Mouse (Mus musculus) stomach, embryonic 14.5 days (tissue): ENCODE measurements around the gene Ift22. TPM values are rescaled to one million over a fixed set of nuclear protein-coding genes. Genes with fewer than 3 reads are reported as not detected.
"Not testable (repeated sequence)": the region's sequence is repeated elsewhere in the genome, so short reads cannot be mapped to it uniquely, and the experiment has no call there.

Experiments used
- ATAC-seq: fragments of 200-750 bp; cut with Nextera tagmentation; 2 replicates; pipeline ENCODE4 v1.8.0; 2017; ENCODE audit warnings: low read depth, moderate TSS enrichment; ENCODE audit not compliant: insufficient number of reproducible peaks, insufficient read depth, low FRiP score
- H3K27ac ChIP-seq: fragments of 300-500 bp; sonication (generic); 2 replicates; pipeline ENCODE4 v1.5.1; 2014; ENCODE audit warnings: mild to moderate bottlenecking, low read length, moderate library complexity, mixed read lengths
- H3K27me3 ChIP-seq: fragments of 300-500 bp; sonication (generic); 2 replicates; pipeline ENCODE4 v1.6.1; 2014; ENCODE audit warnings: low read length, control low read depth, mixed read lengths; ENCODE audit not compliant: control insufficient read depth, insufficient read depth
- H3K36me3 ChIP-seq: fragments of 300-500 bp; sonication (generic); 2 replicates; pipeline ENCODE4 v1.6.1; 2014; ENCODE audit warnings: mild to moderate bottlenecking, control low read depth, low read length, moderate library complexity, mixed read lengths; ENCODE audit not compliant: control insufficient read depth, insufficient read depth
- H3K4me1 ChIP-seq: fragments of 300-500 bp; sonication (generic); 2 replicates; pipeline ENCODE4 v1.6.1; 2014; ENCODE audit warnings: low read length, control low read depth, mixed read lengths; ENCODE audit not compliant: control insufficient read depth, insufficient read depth
- H3K4me2 ChIP-seq: fragments of 300-500 bp; sonication (generic); replicated peaks from 2 replicates; pipeline ENCODE4 v1.6.1; 2014; ENCODE audit warnings: low read depth, low read length, control low read depth
- H3K4me3 ChIP-seq: fragments of 300-500 bp; sonication (generic); 2 replicates; pipeline ENCODE4 v1.5.1; 2014; ENCODE audit warnings: low read depth, low read length, control low read depth
- H3K9ac ChIP-seq: fragments of 300-500 bp; sonication (generic); replicated peaks from 2 replicates; pipeline ENCODE4 v1.6.1; 2014; ENCODE audit warnings: low read depth, mild to moderate bottlenecking, control low read depth, low read length, moderate library complexity, mixed read lengths
- H3K9me3 ChIP-seq: fragments of 300-500 bp; sonication (generic); 2 replicates; pipeline ENCODE4 v1.6.1; 2016; ENCODE audit warnings: low read depth, low read length, control low read depth; ENCODE audit not compliant: control insufficient read depth
- WGBS: fragments of 180-500 bp; shearing (Covaris S2); extraction: QIAGEN DNeasy Blood & Tissue Kit; methylation state at CpG from one replicate; pipeline ENCODE4 v1.1.7; 2014; 5-methylcytosine and 5-hydroxymethylcytosine counted together
- polyA plus RNA-seq: library from polyadenylated mRNA; unstranded; fragments of >200 nt; fragmentation: Nextera tagmentation; extraction: Ambion mirVana; gene quantifications from 2 replicates; pipeline ENCODE4 v1.2.1, GENCODE M21; 2014

Gene Ift22
- polyA plus RNA-seq, 1 experiment from 2014 or later, result 75.1 TPM

- no peak overlapping the region for H3K4me2 ChIP-seq
- no peak overlapping the region for H3K9ac ChIP-seq
- H3K36me3 ChIP-seq, result no peaks in the 10 kb centered on the region
- H3K27me3 ChIP-seq, result no peaks in the 10 kb centered on the region
- 61% methylated on average over 7 of the region's 7 CpGs for WGBS
- no peaks in the 10 kb centered on the region for H3K4me1 ChIP-seq
- H3K9me3 ChIP-seq, result no peaks in the 10 kb centered on the region
- no peak overlapping the region for H3K4me3 ChIP-seq
- no peak for ATAC-seq
- no peak overlapping the region for H3K27ac ChIP-seq
Observed at GRCm38 (mm10) chr5:136935905-136936695, 28.1 kb downstream of the Ift22 start.

GRCm38 (mm10) chr5:136936750-136937149, 28.8 kb downstream of the Ift22 start:
- H3K4me2 ChIP-seq, result no peak overlapping the region
- no peaks in the 10 kb centered on the region for H3K36me3 ChIP-seq
- H3K9me3 ChIP-seq, result no peaks in the 10 kb centered on the region
- H3K4me3 ChIP-seq, result no peak overlapping the region
- H3K4me1 ChIP-seq, result no peaks in the 10 kb centered on the region
- ATAC-seq, result no peak
- H3K27me3 ChIP-seq, result no peaks in the 10 kb centered on the region
- H3K27ac ChIP-seq, result no peak overlapping the region
- H3K9ac ChIP-seq, result no peak overlapping the region
- WGBS, result 83% methylated on average over 6 of the region's 6 CpGs

- Histone ChIP-seq H3K27me3 (no peaks in the 10 kb centered on the region), H3K4me1 (no peaks in the 10 kb centered on the region), H3K4me3 (no peak overlapping the region), H3K4me2 (no peak overlapping the region), H3K9me3 (no peaks in the 10 kb centered on the region), H3K9ac (no peak overlapping the region), H3K36me3 (no peaks in the 10 kb centered on the region), H3K27ac (no peak overlapping the region)
- no peak for ATAC-seq
- 87% methylated on average over 5 of the region's 5 CpGs for WGBS
Observed at GRCm38 (mm10) chr5:136937621-136938020, 29.7 kb downstream of the Ift22 start.

- no peak for ATAC-seq
- H3K27ac ChIP-seq, result no peak overlapping the region
- WGBS, result 67% methylated on average over 7 of the region's 7 CpGs
- H3K4me3 ChIP-seq, result no peak overlapping the region
- no peaks in the 10 kb centered on the region for H3K36me3 ChIP-seq
- no peaks in the 10 kb centered on the region for H3K27me3 ChIP-seq
- H3K4me2 ChIP-seq, result no peak overlapping the region
- H3K9ac ChIP-seq, result no peak overlapping the region
- H3K4me1 ChIP-seq, result no peaks in the 10 kb centered on the region
- no peaks in the 10 kb centered on the region for H3K9me3 ChIP-seq
Observed at GRCm38 (mm10) chr5:136939284-136939683, 31.3 kb downstream of the Ift22 start.

GRCm38 (mm10) chr5:136940029-136940428, 32.1 kb downstream of the Ift22 start:
- not testable (repeated sequence) for H3K9ac ChIP-seq, ATAC-seq, H3K4me1 ChIP-seq, H3K4me2 ChIP-seq, H3K27ac ChIP-seq, H3K36me3 ChIP-seq, H3K4me3 ChIP-seq, H3K27me3 ChIP-seq, H3K9me3 ChIP-seq
- 74% methylated on average over 6 of the region's 6 CpGs for WGBS

- WGBS, result 85% methylated on average over 12 of the region's 12 CpGs
- Histone ChIP-seq H3K4me3 (no peak overlapping the region), H3K9me3 (no peaks in the 10 kb centered on the region), H3K27me3 (no peaks in the 10 kb centered on the region), H3K4me2 (no peak overlapping the region), H3K27ac (no peak overlapping the region), H3K36me3 (no peaks in the 10 kb centered on the region), H3K9ac (no peak overlapping the region), H3K4me1 (no peaks in the 10 kb centered on the region)
- ATAC-seq, result no peak
Observed at GRCm38 (mm10) chr5:136940845-136941560, 33.1 kb downstream of the Ift22 start.

GRCm38 (mm10) chr5:136942781-136943180, 34.8 kb downstream of the Ift22 start:
- H3K27me3 ChIP-seq, result no peaks in the 10 kb centered on the region
- no peaks in the 10 kb centered on the region for H3K4me1 ChIP-seq
- WGBS, result 55% methylated on average over 3 of the region's 3 CpGs
- no peak overlapping the region for H3K27ac ChIP-seq
- no peak overlapping the region for H3K4me3 ChIP-seq
- H3K36me3 ChIP-seq, result no peaks in the 10 kb centered on the region
- H3K9me3 ChIP-seq, result no peaks in the 10 kb centered on the region
- H3K9ac ChIP-seq, result no peak overlapping the region
- no peak for ATAC-seq
- no peak overlapping the region for H3K4me2 ChIP-seq

GRCm38 (mm10) chr5:136943382-136943781, 35.4 kb downstream of the Ift22 start:
- Histone ChIP-seq H3K9ac (no peak overlapping the region), H3K9me3 (no peaks in the 10 kb centered on the region), H3K27me3 (no peaks in the 10 kb centered on the region), H3K36me3 (no peaks in the 10 kb centered on the region), H3K4me2 (no peak overlapping the region), H3K4me1 (no peaks in the 10 kb centered on the region), H3K4me3 (no peak overlapping the region), H3K27ac (no peak overlapping the region)
- no peak for ATAC-seq
- 70% methylated on average over 2 of the region's 2 CpGs for WGBS
